Mouse (Mus musculus) embryonic facial prominence, embryonic 14.5 days (tissue): ENCODE data around the gene Ipo5. TPM values are rescaled to one million over a fixed set of nuclear protein-coding genes. Genes with fewer than 3 reads are reported as not detected.

Source experiments
- ATAC-seq: fragments of 200-750 bp; cut with Nextera tagmentation; 2 replicates; pipeline ENCODE4 v1.8.0; 2017; ENCODE audit warnings: low read depth, moderate number of reproducible peaks, moderate TSS enrichment
- DNase-seq: peaks from one replicate; pipeline ENCODE4 v3.0.0-alpha.2; 2015; ENCODE audit warnings: low spot score
- H3K27ac ChIP-seq: fragments of 300-500 bp; sonication (generic); replicated peaks from 2 replicates; pipeline ENCODE4 v1.5.1; 2014; ENCODE audit warnings: low read depth, mild to moderate bottlenecking, low read length, moderate library complexity
- H3K27me3 ChIP-seq: fragments of 300-500 bp; sonication (generic); replicated peaks from 2 replicates; pipeline ENCODE4 v1.6.1; 2014; ENCODE audit warnings: low read length; ENCODE audit not compliant: control insufficient read depth, insufficient read depth
- H3K36me3 ChIP-seq: fragments of 300-500 bp; sonication (generic); 2 replicates; pipeline ENCODE4 v1.6.1; 2014; ENCODE audit warnings: low read length, mixed read lengths; ENCODE audit not compliant: control insufficient read depth, insufficient read depth
- H3K4me1 ChIP-seq: fragments of 300-500 bp; sonication (generic); 2 replicates; pipeline ENCODE4 v1.6.1; 2014; ENCODE audit warnings: antibody characterized with exemption, low read length; ENCODE audit not compliant: control insufficient read depth, insufficient read depth
- H3K4me2 ChIP-seq: fragments of 300-500 bp; sonication (generic); 2 replicates; pipeline ENCODE4 v1.6.1; 2014; ENCODE audit warnings: low read depth, mild to moderate bottlenecking, low read length, moderate library complexity, mixed read lengths
- H3K4me3 ChIP-seq: fragments of 300-500 bp; sonication (generic); 2 replicates; pipeline ENCODE4 v1.5.1; 2014; ENCODE audit warnings: low read depth, mild to moderate bottlenecking, low read length
- H3K9ac ChIP-seq: fragments of 300-500 bp; sonication (generic); 2 replicates; pipeline ENCODE4 v1.6.1; 2014; ENCODE audit warnings: low read depth, mild to moderate bottlenecking, low read length, moderate library complexity, mixed read lengths
- H3K9me3 ChIP-seq: fragments of 300-500 bp; sonication (generic); 2 replicates; pipeline ENCODE4 v1.6.1; 2016; ENCODE audit warnings: low read length; ENCODE audit not compliant: control insufficient read depth
- WGBS: fragments of 180-500 bp; shearing (Covaris S2); extraction: QIAGEN DNeasy Blood & Tissue Kit; methylation state at CpG from one replicate; pipeline ENCODE4 v1.1.7; 2014; 5-methylcytosine and 5-hydroxymethylcytosine counted together
- polyA plus RNA-seq: library from polyadenylated mRNA; unstranded; fragments of >200 nt; fragmentation: Nextera tagmentation; extraction: Ambion mirVana; gene quantifications from 2 replicates; pipeline ENCODE4 v1.2.1, GENCODE M21; 2014

The Ipo5 gene
- 102 and 110 TPM in 2 replicates for polyA plus RNA-seq

DNA sequence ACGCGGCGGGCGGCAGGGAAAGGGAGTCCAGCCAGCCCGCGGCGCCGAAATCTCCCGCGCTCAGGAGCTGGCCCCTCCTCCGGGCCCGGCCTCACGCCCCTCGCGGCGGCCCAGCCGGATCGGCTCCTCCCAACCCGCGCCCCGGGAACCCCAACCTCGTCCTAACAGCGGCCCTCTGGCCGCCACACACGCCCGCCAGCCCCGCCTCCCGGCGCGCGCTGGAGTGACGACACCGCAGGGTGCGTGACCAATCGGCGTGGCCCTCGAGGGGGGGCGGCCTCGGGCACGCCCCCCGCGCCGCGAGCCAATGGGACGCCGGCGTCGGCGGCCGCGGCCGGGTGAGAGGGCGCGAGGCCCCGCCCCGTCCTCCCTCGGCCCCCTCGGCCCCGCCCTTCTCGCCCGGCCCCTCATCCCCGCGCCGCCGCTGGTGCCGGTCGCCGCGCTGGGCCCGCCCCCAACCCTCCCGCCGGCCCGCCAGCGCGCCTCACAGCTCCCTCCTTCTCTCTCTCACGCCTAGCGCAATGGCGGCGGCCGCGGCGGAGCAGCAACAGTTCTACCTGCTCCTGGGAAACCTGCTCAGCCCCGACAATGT is at the start of gene Ipo5:
Gene Ipo5, plus strand, starts transcription at position 492 of the 592 bp plus-strand sequence.
- peak within 1 kb of the TSS; percentile 80 for H3K4me3 ChIP-seq
- 1% methylated on average over 12 of the region's 83 CpGs for WGBS
- ATAC-seq, result peak; percentile 97
- H3K9ac ChIP-seq, result peak within 1 kb of the TSS; percentile 88
- DNase-seq, result peak; percentile 97
- no peaks in the 10 kb centered on the region for H3K36me3 ChIP-seq
- peaks cover 14% of the 10 kb centered on the region for H3K4me1 ChIP-seq
- no peaks in the 10 kb centered on the region for H3K27me3 ChIP-seq
- H3K27ac ChIP-seq, result peak within 1 kb of the TSS; percentile 92
- H3K4me2 ChIP-seq, result peak within 1 kb of the TSS; percentile 97
- no peaks in the 10 kb centered on the region for H3K9me3 ChIP-seq

DNA sequence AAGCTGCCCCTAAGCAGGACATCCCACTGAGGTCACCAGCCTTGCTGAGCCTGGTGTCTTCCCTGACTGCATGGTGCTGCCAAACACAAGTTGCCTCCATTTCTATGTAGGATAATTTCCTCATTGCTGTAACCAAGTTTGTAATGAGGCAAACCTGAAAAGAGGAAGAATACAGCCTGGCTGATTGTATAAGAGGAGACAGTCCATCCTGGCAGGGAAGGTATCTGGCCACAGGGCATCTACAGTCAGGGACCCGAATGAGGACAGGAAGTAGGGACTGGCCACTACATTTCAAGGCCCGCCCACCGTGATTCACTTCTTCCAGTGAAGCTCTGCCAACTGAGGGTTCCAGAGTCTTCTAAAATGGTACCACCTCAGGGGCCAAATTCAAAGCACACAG is 47.8 kb upstream of the Ipo5 start:
- WGBS, result 89% methylated on average over 3 of the region's 3 CpGs
- no peak for ATAC-seq
- Histone ChIP-seq H3K9me3 (peaks cover 8% of the 10 kb centered on the region; the same call in 1 of the 2 replicates), H3K4me3 (no peak overlapping the region), H3K4me2 (no peak overlapping the region), H3K27me3 (no peaks in the 10 kb centered on the region), H3K27ac (no peak overlapping the region), H3K9ac (no peak overlapping the region), H3K36me3 (no peaks in the 10 kb centered on the region), H3K4me1 (peaks cover 5% of the 10 kb centered on the region)
- no peak for DNase-seq

DNA sequence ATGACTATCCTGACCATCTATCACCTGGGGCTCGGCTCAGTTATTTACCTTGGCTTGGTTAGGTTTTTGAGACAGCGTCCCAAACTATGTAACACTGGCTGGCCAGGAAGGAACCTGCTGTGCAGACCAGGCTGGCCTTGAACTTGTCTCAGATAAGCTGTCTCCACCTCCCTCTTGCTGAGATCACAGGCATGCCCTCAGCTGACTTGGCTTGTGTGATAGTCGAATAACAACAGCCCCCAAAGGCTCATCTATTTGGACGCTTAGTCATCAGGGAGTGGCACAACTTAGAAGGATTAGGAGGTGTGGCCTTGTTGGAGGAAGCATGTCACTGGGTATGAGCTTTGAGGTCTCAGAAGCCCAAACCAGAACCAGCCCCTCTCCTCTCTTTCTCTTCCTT is 46.1 kb upstream of the Ipo5 start:
- no peak overlapping the region for H3K4me2 ChIP-seq
- no peak overlapping the region for H3K27ac ChIP-seq
- H3K4me3 ChIP-seq, result no peak overlapping the region
- peaks cover 6% of the 10 kb centered on the region for H3K4me1 ChIP-seq
- no peaks in the 10 kb centered on the region for H3K27me3 ChIP-seq
- H3K9ac ChIP-seq, result no peak overlapping the region
- peaks cover 3% of the 10 kb centered on the region; the same call in 1 of the 2 replicates for H3K9me3 ChIP-seq
- H3K36me3 ChIP-seq, result no peaks in the 10 kb centered on the region
- 84% methylated on average over 4 of the region's 4 CpGs for WGBS
- ATAC-seq, result no peak
- DNase-seq, result no peak

DNA sequence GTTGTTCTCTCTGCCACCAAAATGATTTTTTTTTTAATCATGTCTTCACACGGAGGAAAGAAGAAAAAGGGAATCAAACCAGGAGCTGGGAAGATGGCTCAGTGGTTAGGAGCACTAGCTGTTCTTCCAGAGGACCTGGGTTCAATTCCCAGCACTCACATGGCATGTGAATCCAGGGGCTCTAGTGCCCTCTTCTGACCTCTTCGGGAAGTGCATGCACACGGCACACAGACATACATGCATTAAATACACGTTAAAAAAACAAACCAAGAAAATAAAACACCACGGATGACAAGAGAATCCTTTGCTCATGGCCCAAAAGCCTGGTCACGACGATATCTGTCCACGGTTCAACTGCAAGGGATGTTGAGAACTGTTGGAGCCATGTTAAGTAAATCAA is 44.5 kb upstream of the Ipo5 start:
- peaks cover 3% of the 10 kb centered on the region; the same call in 1 of the 2 replicates for H3K9me3 ChIP-seq
- H3K9ac ChIP-seq, result no peak overlapping the region
- peaks cover 6% of the 10 kb centered on the region for H3K4me1 ChIP-seq
- WGBS, result 98% methylated on average over 8 of the region's 8 CpGs
- no peak overlapping the region for H3K27ac ChIP-seq
- no peak overlapping the region for H3K4me2 ChIP-seq
- DNase-seq (no peak), ATAC-seq (no peak)
- H3K4me3 ChIP-seq, result no peak overlapping the region
- H3K27me3 ChIP-seq, result no peaks in the 10 kb centered on the region
- H3K36me3 ChIP-seq, result no peaks in the 10 kb centered on the region

DNA sequence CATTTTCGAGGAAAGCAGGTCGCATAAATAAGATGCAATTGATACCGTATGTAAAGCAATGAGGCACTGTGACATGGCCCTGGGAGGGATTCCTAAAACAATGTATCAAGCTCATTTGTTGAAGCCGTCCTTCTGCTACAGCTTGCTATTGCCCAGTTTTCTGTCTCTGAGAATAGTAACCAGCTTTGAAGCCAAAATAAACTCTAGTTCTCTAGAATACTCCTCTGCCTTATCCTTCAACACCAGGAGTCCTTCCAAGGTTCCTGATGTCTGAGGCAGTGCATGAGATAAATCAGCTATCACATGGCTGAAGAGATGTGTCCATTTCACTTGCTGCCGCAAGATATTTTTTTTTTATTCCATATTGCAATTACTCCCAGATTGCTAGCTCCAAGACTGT is 43.9 kb upstream of the Ipo5 start:
- Histone ChIP-seq H3K9ac (no peak overlapping the region), H3K4me2 (no peak overlapping the region), H3K4me3 (no peak overlapping the region), H3K4me1 (peaks cover 6% of the 10 kb centered on the region), H3K36me3 (no peaks in the 10 kb centered on the region), H3K27me3 (no peaks in the 10 kb centered on the region), H3K27ac (no peak overlapping the region), H3K9me3 (peaks cover 3% of the 10 kb centered on the region; the same call in 1 of the 2 replicates)
- WGBS, result 78% methylated on average over 5 of the region's 5 CpGs
- ATAC-seq (no peak), DNase-seq (no peak)

DNA sequence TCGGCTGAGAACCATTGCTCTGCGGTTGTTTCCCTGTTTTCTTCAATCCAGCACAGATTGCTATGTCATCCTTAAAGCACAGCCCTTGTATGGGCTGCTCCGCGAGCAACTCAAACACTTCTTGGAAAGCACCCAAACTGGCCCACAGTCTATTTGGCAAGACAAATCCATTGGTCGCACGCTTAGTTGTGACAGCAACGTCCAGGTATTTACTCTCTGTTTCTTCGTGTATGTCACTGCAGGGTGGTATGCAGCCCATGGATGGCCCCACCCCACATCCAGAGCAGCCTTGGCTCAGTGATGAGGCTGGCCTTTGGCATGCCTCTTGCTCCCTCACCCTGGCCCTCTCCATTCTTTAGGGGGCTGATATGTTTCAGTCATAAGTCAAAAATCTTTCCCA is 42.5 kb upstream of the Ipo5 start:
- WGBS, result 38% methylated on average over 8 of the region's 8 CpGs
- no peaks in the 10 kb centered on the region for H3K36me3 ChIP-seq
- no peaks in the 10 kb centered on the region for H3K27me3 ChIP-seq
- DNase-seq (peak; percentile 93), ATAC-seq (peak; percentile 81)
- peaks cover 3% of the 10 kb centered on the region; the same call in 1 of the 2 replicates for H3K9me3 ChIP-seq
- H3K4me1 ChIP-seq, result peaks cover 6% of the 10 kb centered on the region
- peak overlapping the region; percentile 8 for H3K4me2 ChIP-seq
- no peak overlapping the region for H3K9ac ChIP-seq
- H3K4me3 ChIP-seq, result no peak overlapping the region
- peak overlapping the region; percentile 24; the same call in 1 of the 2 replicates for H3K27ac ChIP-seq

DNA sequence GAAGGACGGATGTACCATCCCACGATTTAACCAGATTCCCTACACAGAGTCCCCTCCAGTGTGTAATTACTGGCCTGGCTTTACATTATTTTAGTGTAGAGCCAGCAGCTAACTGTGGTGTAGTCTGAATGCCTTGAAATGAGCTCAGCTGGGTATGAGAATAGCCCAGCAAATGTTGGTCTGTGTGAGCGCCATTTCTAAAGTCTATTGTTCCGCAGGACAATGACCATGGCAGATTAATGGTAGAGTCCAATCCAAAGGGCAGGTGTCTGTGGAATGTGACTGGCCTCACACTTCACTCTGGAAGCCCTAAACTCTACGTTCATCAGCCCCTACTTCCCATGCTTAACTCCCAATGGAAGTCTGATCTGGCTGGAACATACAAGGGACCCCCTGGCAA is 40.3 kb upstream of the Ipo5 start:
- Histone ChIP-seq H3K4me2 (no peak overlapping the region), H3K9ac (no peak overlapping the region), H3K4me3 (no peak overlapping the region), H3K36me3 (no peaks in the 10 kb centered on the region), H3K27me3 (no peaks in the 10 kb centered on the region), H3K27ac (no peak overlapping the region; the same call in 1 of the 2 replicates), H3K4me1 (peaks cover 6% of the 10 kb centered on the region), H3K9me3 (0 out of 2 replicates have a peak, but pooled peaks cover 3% of the 10 kb centered on the region)
- DNase-seq, result no peak
- ATAC-seq, result no peak
- 81% methylated on average over 5 of the region's 5 CpGs for WGBS

DNA sequence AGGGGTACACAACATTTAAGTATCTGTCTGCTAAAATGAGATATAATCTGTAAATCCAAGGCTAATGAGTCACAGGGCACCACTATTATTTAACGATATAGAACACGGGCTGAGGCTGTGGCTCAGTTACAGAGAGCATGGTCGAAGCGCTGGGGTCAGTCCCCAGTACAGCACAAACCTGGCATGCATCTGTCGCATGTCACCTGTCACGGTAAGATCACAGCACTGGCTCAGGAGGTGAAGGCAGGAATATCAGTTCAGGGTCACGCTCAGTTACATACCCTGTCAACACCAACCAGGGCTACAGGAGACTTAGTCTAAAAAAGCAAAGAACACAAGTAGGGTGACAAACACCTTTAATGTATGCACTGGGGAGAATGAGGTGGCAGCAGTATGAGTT is 36.6 kb upstream of the Ipo5 start:
- no peak overlapping the region for H3K27ac ChIP-seq
- H3K36me3 ChIP-seq, result no peaks in the 10 kb centered on the region
- H3K27me3 ChIP-seq, result no peaks in the 10 kb centered on the region
- H3K4me3 ChIP-seq, result no peak overlapping the region
- H3K4me2 ChIP-seq, result no peak overlapping the region
- DNase-seq (no peak), ATAC-seq (no peak)
- no peak overlapping the region for H3K9ac ChIP-seq
- WGBS, result 85% methylated on average over 7 of the region's 7 CpGs
- no peaks in the 10 kb centered on the region for H3K9me3 ChIP-seq
- H3K4me1 ChIP-seq, result no peaks in the 10 kb centered on the region; the same call in 1 of the 2 replicates

DNA sequence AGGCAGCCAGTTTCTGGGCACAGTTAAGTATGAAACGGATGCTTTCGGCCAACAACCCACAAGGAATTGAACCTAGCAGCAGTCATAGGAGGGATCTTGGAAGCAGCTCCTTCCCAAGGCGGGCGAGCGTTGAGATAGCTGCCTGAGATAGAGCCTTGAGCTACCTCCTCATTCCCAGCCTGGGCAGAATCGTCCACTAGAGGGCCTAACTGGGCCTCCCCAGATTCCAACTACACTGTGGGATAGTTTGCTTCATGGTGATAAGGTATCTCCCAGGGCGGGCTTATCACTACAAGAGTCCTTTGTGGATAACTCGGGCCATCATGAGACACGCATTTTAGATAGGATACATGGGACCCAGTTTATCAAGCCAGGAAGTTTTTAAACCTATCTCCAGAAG is 35.9 kb upstream of the Ipo5 start:
- DNase-seq (no peak), ATAC-seq (no peak)
- H3K4me3 ChIP-seq, result no peak overlapping the region
- H3K4me1 ChIP-seq, result no peaks in the 10 kb centered on the region; the same call in 1 of the 2 replicates
- H3K36me3 ChIP-seq, result no peaks in the 10 kb centered on the region
- WGBS, result 78% methylated on average over 9 of the region's 9 CpGs
- no peak overlapping the region for H3K27ac ChIP-seq
- H3K9me3 ChIP-seq, result no peaks in the 10 kb centered on the region
- no peak overlapping the region for H3K9ac ChIP-seq
- no peaks in the 10 kb centered on the region for H3K27me3 ChIP-seq
- H3K4me2 ChIP-seq, result no peak overlapping the region
